In genomic region chr6:49656359-49657280, GRCm38 (mm10) we compare ENCODE assay signal across 9 mouse cellular contexts.
DNase-seq lines count a peak whose midpoint lies in the region; ATAC-seq and TF ChIP-seq lines count a peak whose summit lies in the region.
"Had no signal": no experiment of that assay in that cellular context is flagged by ENCODE, and none has a peak within 500 bp of the region (broad histone marks: within the 10 kb centered on the region; RNA-seq: fewer than 3 reads in every experiment).

No protein-coding gene starts in this region.

- no peak for DNase-seq in liver, postnatal 0 days
- DNase-seq in liver = no peak
- DNase-seq in CD4-positive helper T cell, adult 2 months (ENCODE audit: low read depth, low spot score) = peak; percentile 57
- peak; percentile 8 for DNase-seq in ZHBTc4 (ENCODE audit: low read depth, low spot score)
- DNase-seq in B cell, adult 2 months = no peak
- no peak for DNase-seq in spleen, postnatal 4 days (ENCODE audit: low spot score in 2 of 2)
- no peak for DNase-seq in gastrocnemius, postnatal 25 days

- no peaks in the 10 kb centered on the region for H3K27me3 ChIP-seq in liver, postnatal 0 days (ENCODE audit: insufficient read depth, low read length)
- no peaks in the 10 kb centered on the region for H3K27me3 ChIP-seq in intestine, embryonic 15.5 days (replicated peaks)
- H3K27me3 ChIP-seq: liver, embryonic 12.5 days had no signal

- H3K9ac ChIP-seq in liver, postnatal 0 days (replicated peaks) = no peak overlapping the region
- H3K9ac ChIP-seq in intestine, embryonic 15.5 days = no peak overlapping the region
- H3K9ac ChIP-seq: liver, embryonic 12.5 days had no signal

- no peaks in the 10 kb centered on the region for H3K36me3 ChIP-seq in liver, postnatal 0 days (replicated peaks; ENCODE audit: insufficient read depth, low read length)
- H3K36me3 ChIP-seq in intestine, embryonic 15.5 days = no peaks in the 10 kb centered on the region
- H3K36me3 ChIP-seq: liver, embryonic 12.5 days had no signal

- H3K27ac ChIP-seq in liver, postnatal 0 days (ENCODE audit: low read depth) = no peak overlapping the region
- H3K27ac ChIP-seq in intestine, embryonic 15.5 days = 0 out of 2 replicates have a peak overlapping the region, but pooled peaks have one; percentile 36
- H3K27ac ChIP-seq: liver, embryonic 12.5 days had no signal

- TF ChIP-seq CTCF in liver, postnatal 0 days (IDR thresholded peaks at IDR 0.05; ENCODE audit: low read depth) = no peak

- no peak overlapping the region for H3K4me3 ChIP-seq in liver, postnatal 0 days (ENCODE audit: low read depth, low read length)
- no peak overlapping the region for H3K4me3 ChIP-seq in intestine, embryonic 15.5 days (replicated peaks)
- H3K4me3 ChIP-seq: liver, embryonic 12.5 days had no signal

- H3K9me3 ChIP-seq in liver, postnatal 0 days (ENCODE audit: low read length) = no peaks in the 10 kb centered on the region
- no peaks in the 10 kb centered on the region for H3K9me3 ChIP-seq in intestine, embryonic 15.5 days
- H3K9me3 ChIP-seq: liver, embryonic 12.5 days had no signal

- ATAC-seq in liver, postnatal 0 days = peak; percentile 31; the same call in 1 of the 2 replicates
- peak; percentile 95 for ATAC-seq in intestine, embryonic 15.5 days
- ATAC-seq: liver, embryonic 12.5 days had no signal

- 53% methylated on average over 13 of the region's 13 CpGs for WGBS in liver, postnatal 0 days (ENCODE audit: insufficient replicate concordance)
- 58% methylated on average over 13 of the region's 13 CpGs for WGBS in intestine, embryonic 15.5 days

- no peaks in the 10 kb centered on the region for H3K4me1 ChIP-seq in liver, postnatal 0 days (ENCODE audit: insufficient read depth)
- H3K4me1 ChIP-seq in intestine, embryonic 15.5 days (replicated peaks) = no peaks in the 10 kb centered on the region
- H3K4me1 ChIP-seq: liver, embryonic 12.5 days had no signal

- no peak for TF ChIP-seq EP300 in liver, postnatal 0 days (IDR thresholded peaks at IDR 0.05; ENCODE audit: low read depth)

- no peak overlapping the region for H3K4me2 ChIP-seq in liver, postnatal 0 days (ENCODE audit: low read depth, low read length)
- H3K4me2 ChIP-seq in intestine, embryonic 15.5 days (replicated peaks) = no peak overlapping the region
- H3K4me2 ChIP-seq: liver, embryonic 12.5 days had no signal

Comparison
In these comparisons a context has a peak if more than half of its experiments do, and no peak if none do; other contexts are left out.
1. DNase-seq: peak in CD4-positive helper T cell, adult 2 months (single experiment) and ZHBTc4 (single experiment); none in liver, postnatal 0 days (single experiment), liver (single experiment), B cell, adult 2 months (0 of 2), spleen, postnatal 4 days (0 of 2) and gastrocnemius, postnatal 25 days (single experiment).